Mouse (Mus musculus) gonadal fat pad, adult 2 months (tissue): ENCODE measurements around the gene Ncoa6. TPM values are rescaled to one million over a fixed set of nuclear protein-coding genes. Genes with fewer than 3 reads are reported as not detected.
A peak's percentile ranks its signal among the peaks of the same experiment; 100 is the strongest.

Experiments used
- DNase-seq: peaks from one replicate; pipeline ENCODE4 v3.0.0-alpha.2; 2012; ENCODE audit warnings: low read depth
- polyA plus RNA-seq: library from polyadenylated mRNA; depleted of rRNA; stranded (reverse); fragments of >200 nt; gene quantifications from 2 replicates; pipeline ENCODE4 v1.2.3, GENCODE M21; 2012; rRNA removed

The Ncoa6 gene
- polyA plus RNA-seq, 1 experiment = 33.7 TPM

DNA sequence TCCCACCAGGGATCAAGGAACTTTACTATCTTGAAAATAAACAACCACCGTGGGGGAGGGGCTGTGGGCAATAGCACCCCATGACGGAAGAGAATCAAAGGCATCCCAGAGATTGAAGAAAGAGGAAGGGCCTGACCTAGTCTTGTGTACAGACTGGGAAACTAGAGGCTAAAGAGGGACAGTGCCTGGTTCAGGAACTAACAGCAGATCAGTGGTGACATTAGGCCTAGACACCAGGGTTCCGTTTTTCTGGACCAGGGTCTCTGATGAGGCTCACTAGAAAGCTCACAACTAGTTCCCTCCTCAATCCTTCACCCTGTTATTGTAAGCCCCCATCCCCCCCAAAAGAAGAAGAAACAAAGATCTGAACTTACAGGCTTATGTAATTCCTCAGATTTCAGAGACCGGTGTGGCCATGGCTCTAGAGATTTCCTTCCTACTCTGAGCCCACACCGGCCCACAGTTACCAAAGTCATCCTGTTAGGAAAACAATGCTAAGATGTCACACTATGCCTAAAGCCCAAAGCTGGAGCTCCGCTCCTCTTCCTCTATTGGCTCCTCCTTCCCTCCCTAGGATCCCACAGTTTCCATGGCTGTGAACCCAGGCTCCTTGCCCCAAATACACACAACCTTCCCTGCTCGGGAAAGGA is 105.9 kb downstream of the Ncoa6 start:
- DNase-seq = no peak

DNA sequence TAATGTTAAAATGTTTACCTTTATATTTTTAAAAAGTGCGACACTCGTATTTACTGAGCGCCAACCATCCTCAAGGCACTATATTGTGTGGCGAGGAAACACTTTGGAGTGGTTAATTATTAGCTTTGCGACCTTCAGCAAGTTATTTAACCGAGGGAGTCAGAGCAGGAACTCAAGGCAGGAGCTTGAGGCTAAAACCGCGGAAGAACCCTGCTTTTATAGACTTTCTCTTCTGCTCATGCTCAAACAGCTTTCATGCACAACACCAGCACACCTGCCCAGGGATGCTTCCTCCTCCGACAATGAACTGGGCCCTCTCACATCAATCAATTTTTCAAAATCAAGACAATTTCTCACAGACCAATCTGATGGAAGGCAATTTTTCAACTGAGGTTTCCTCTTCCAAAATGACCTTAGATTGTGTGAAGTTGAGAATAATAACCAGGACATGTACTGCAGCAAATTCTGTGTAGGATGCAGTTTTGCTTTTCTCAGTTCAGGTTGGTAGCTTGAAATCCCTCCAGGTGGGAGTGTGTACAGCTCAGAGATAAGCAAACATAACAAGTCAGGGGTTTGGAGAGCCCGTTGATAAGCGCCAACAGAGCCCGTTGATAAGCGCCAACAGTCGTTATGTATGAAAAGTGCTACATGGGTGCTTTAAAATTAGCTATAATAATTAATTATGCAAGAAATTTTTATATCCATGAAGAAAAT is 115.9 kb downstream of the Ncoa6 start:
- no peak for DNase-seq

DNA sequence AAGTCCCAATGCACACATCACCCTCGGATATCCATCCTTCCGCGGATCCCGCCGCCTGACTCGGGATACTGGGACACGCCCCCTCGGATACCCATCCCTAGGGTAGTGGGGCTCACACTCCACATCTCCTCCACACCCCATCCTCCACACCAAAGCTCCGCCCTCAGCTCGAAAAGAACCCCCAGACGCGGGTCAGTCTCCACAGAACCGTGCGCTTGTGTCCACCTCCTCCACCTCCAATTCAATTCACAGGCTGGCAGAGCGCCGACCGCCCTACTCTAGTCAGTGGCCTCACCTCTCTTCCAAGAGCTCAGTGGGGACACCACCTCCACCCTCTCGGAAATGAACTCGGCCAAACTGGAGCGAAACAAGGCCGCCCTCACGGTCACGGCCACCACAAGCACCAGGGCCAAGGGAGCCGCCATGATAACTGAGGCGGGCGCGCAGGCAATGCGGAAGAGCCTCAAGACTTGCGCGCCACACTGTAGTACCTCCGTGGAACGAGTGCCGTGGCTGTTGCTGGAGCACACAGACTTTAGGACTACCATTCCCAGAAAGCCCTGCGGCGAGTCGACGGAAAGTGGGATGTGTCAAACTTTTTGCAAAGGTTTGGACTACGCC is 116.6 kb downstream of the Ncoa6 start, which contains the start of gene Pigu:
TSS of gene Pigu (minus strand) at position 460 of the 621 bp plus-strand sequence.
- DNase-seq = peak; percentile 97

DNA sequence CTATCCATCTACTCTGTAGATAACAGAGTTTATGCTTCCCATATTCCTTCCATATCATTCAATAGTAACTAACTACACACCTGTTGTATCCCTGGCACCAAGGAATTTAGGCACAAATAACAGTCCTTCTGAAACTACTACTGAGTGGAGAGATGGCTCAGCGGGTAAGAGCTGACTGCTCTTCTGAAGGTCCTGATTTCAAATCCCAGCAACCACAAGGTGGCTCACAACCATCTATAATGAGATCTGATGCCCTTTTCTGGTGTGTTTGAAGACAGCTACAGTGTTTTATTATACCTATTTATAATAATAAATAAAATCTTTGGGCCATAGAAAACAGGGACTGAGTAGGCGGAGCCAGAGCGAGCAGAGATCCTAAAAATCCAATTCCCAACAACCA is 119.3 kb downstream of the Ncoa6 start:
- DNase-seq = no peak

DNA sequence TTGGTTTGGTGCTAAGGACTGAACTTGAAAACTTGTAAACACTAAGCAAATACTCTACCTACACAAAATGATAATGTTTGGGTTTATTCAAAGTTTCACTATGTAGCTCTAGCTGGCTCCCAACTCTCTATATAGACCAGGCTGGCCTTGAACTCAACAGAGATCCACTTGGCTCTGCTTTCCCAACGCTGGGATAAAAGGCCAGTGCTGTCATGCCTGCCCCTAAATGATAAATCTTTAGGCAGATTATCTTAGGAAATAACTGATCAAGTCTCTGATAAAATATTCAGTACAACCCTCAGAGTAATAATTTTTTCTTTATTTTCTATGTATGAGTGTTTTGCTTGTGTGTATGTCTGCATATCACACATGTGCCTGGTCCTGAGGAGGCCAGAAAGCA is 127.0 kb downstream of the Ncoa6 start:
- DNase-seq = no peak

Other genes starting within 250 kb of the Ncoa6 start
- 337 and 426 TPM in 2 replicates for gene Dynlrb1, start 237.4 kb downstream of the Ncoa6 start, polyA plus RNA-seq
- 393 and 400 TPM in 2 replicates for gene Map1lc3a, start 197.6 kb downstream of the Ncoa6 start, polyA plus RNA-seq
- 34.3 and 43.4 TPM in 2 replicates for gene Pigu, start 116.5 kb downstream of the Ncoa6 start, polyA plus RNA-seq
- gene Trp53inp2, start 92.8 kb downstream of the Ncoa6 start, polyA plus RNA-seq = 159 and 199 TPM in 2 replicates
- gene Acss2, start 44.1 kb upstream of the Ncoa6 start, polyA plus RNA-seq = 54.6 and 93.7 TPM in 2 replicates
- 72.3 and 95.3 TPM in 2 replicates for gene Ggt7, start 44.3 kb upstream of the Ncoa6 start, polyA plus RNA-seq
- gene Gss, start 118.9 kb upstream of the Ncoa6 start, polyA plus RNA-seq = 25.2 and 32.6 TPM in 2 replicates
- gene Myh7b, start 137.3 kb upstream of the Ncoa6 start, polyA plus RNA-seq = 0.15 TPM in 1 of 2 replicates, not detected in the other
- gene Trpc4ap, start 218.5 kb upstream of the Ncoa6 start, polyA plus RNA-seq = 131 and 141 TPM in 2 replicates